Mouse (Mus musculus): Measurements from ENCODE around the gene Slc26a1. TPM values are rescaled to one million over a fixed set of nuclear protein-coding genes. Genes with fewer than 3 reads are reported as not detected.

Gene Slc26a1
- total RNA-seq (2023), result not detected

DNA sequence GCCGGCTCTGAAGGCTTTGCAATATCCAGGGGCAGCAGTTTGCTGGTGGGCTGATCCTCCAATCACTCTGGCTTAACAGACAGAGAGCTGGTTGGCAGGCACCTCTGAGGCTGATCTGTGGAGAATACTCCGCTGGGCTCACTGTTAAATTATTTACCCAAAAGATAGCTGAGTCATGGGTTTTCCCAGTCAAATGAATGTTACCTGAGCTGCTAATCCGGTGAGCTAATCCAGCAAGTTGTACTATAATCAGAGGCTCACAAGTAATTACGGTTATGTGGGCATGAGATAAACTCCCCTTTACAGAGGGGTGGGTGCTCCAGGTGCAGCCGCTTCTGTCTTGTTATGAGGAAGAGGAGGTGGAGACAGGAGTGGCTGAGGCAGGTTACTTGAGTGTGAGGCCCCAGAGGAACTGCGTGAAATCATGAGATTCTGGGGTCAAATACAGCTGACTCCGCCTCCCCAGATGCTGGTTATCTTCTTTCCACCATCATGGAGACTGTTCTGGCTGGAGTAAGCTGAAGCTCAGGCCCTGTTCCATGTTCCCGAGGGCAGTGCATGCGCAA, at the start of gene Slc26a1:
Gene Slc26a1 (minus strand): TSS at position 319 of the 566 bp plus-strand sequence.

GRCm38 (mm10) chr5:108692271-108692670, 16.9 kb upstream of the Slc26a1 start, which contains the start of gene Fgfrl1:
Gene Fgfrl1, plus strand, starts transcription at chr5:108692382.

GRCm38 (mm10) chr5:108668977-108669936, 6.1 kb downstream of the Slc26a1 start, which contains the start of gene Dgkq:
Gene Dgkq, minus strand, starts transcription at chr5:108669672.

DNA sequence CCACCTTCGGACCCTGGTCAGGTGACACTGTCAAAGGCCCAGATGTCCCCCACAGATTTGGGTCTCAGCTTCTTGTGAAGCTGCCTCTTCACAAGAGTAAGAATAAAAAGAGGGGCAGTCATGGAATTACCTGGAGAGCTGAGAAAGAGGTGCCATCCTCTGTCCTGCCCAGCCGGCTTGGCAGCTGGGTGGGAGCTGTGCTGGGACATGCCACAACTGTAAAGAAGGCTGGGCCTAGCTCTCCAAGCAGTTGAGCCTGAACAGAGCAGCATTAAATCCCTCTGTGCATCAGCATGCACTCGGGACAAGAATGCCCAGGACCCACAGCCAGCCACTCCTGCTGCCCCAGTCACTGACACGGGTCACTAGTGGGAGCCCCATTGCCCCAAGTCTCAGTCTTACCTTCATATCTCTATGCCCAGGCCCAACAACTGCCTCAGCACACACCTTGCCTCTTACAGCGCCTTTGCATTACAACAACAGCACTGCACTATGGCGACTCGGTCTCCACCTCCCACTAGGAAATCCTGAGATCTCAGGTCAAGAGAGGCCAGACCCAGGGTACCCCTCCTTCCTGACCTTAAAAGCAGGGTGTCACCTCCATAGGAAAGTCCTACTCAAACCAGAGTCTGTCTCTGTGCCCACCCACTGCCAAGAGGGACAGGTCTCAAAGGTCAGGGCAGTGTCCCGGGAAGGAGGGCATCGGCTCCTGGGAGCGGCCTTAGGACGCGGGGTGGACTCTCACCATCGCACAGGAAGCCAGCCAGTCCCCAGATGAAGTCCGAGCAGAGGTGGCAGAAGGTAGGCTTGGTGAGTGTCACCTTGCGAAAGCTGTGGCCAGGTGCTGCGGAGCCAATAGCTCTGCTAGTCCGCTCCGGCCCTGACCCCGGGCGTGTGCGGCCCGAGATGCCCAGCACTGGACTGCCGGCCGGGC, 15.4 kb downstream of the Slc26a1 start, which contains the start of gene Idua:
Gene Idua (plus strand): TSS at position 634 of the 934 bp plus-strand sequence.

DNA sequence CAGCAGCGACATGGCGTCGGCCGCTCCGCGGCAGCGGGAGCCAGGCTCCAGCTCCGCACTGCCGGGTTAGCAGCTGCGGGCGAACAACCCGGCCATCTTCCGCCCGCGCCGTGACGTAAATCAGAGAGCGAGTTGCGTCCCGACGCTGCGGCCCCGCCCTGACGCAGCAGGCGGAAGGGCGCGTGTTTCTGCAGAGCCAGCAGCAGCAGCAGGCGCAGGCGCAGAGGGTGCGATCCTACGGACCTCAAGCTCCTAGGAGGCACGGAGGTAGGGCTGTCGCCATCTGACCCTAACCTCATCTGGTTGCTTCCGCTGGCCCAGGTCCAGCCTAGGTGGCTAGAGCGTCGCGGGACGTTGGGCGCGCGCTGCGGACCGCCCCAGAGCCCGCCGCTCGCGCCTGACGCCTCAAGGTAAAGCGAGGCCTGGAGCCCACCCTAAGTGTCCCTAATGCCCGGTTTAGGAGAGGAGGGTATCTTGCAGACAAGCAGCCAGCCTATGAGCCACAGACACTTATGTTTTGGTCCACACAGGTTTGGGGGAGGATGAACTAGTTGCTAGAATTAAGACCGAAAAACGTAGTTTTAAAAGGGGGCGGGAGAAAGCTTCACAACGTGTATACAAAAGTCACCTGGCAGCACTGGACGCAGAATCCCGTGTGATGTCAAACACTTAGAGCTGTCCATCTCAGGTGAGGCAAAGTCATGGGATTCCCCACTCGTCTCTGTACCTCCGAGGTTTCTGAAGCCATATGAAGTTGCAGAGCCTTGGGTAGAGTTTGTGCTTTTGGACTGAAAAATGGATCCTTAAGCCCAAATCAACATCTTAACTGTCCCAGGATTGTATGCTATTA, 45.5 kb downstream of the Slc26a1 start, which contains the start of the genes Gak and Tmem175:
Gene Gak (minus strand): TSS at position 122 of the 850 bp plus-strand sequence.
Gene Tmem175 (plus strand): TSS at position 137 of the 850 bp plus-strand sequence.

Other genes with a start within 250 kb of the Slc26a1 start
- 10 to 100 TPM; 85.9 to 95.2 TPM for gene Atp5k, start 241.1 kb downstream of the Slc26a1 start, total RNA-seq (2023)
- gene Mfsd7a, start 226.7 kb downstream of the Slc26a1 start, total RNA-seq (2023), result not detected
- gene Pcgf3, start 214.3 kb downstream of the Slc26a1 start, total RNA-seq (2023), result 10 to 100 TPM; 23.0 to 23.6 TPM
- gene Cplx1, start 125.5 kb downstream of the Slc26a1 start, total RNA-seq (2023), result not detected
- gene Gak, start 45.8 kb downstream of the Slc26a1 start, total RNA-seq (2023), result 100 to 1,000 TPM; 167 to 182 TPM
- gene Tmem175, start 45.8 kb downstream of the Slc26a1 start, total RNA-seq (2023), result 10 to 100 TPM; 25.0 to 25.9 TPM
- gene Idua, start 15.2 kb downstream of the Slc26a1 start, total RNA-seq (2023), result 10 to 100 TPM; 28.5 to 32.1 TPM
- 10 to 100 TPM; 39.3 to 43.8 TPM for gene Dgkq, start 5.9 kb downstream of the Slc26a1 start, total RNA-seq (2023)
- gene Fgfrl1, start 16.8 kb upstream of the Slc26a1 start, total RNA-seq (2023), result 1 to 10 TPM; 3.7 to 6.3 TPM
- not detected for gene Rnf212, start 99.4 kb upstream of the Slc26a1 start, total RNA-seq (2023)
- gene Tmed11, start 119.8 kb upstream of the Slc26a1 start, total RNA-seq (2023), result not detected
- gene Vmn2r8, start 133.3 kb upstream of the Slc26a1 start, total RNA-seq (2023), result not detected
- gene Vmn2r9, start 177.0 kb upstream of the Slc26a1 start, total RNA-seq (2023), result not detected

Measured in T-cell, adult 66 days (primary cell).